Mouse (Mus musculus) lung, postnatal 36 days (tissue): ENCODE measurements at regions not wholly inside any gene's neighbourhood (a gene's known extent, or its start where the extent isn't known, plus 50 kb on each side); places are given as distances from the start of the nearest gene placed in this dataset.

ENCODE experiments used
- DNase-seq: peaks from one replicate; pipeline ENCODE4 v3.0.0; 2022; ENCODE audit warnings: mixed read lengths

- DNase-seq: no peak
Observed at GRCm38 (mm10) chr6:16064691-16065090, 344.2 kb downstream of the Mdfic start.

- no peak for DNase-seq
Observed at GRCm38 (mm10) chr6:16065121-16065520, 344.7 kb downstream of the Mdfic start.

GRCm38 (mm10) chr6:16076266-16076665 lies 355.8 kb downstream of the Mdfic start:
- no peak for DNase-seq

GRCm38 (mm10) chr6:16077195-16077810 lies 356.8 kb downstream of the Mdfic start:
- no peak for DNase-seq

- DNase-seq: no peak
Observed at GRCm38 (mm10) chr6:16077917-16078316, 357.5 kb downstream of the Mdfic start.

GRCm38 (mm10) chr6:16086952-16087537 lies 366.6 kb downstream of the Mdfic start:
- no peak for DNase-seq

- no peak for DNase-seq
Observed at GRCm38 (mm10) chr6:16098761-16099160, 378.3 kb downstream of the Mdfic start.

- no peak for DNase-seq
Observed at GRCm38 (mm10) chr6:16141009-16141408, 420.5 kb downstream of the Mdfic start.

- no peak for DNase-seq
Observed at GRCm38 (mm10) chr6:16144538-16144937, 424.1 kb downstream of the Mdfic start.

GRCm38 (mm10) chr6:16150535-16150934 lies 430.1 kb downstream of the Mdfic start:
- no peak for DNase-seq

GRCm38 (mm10) chr6:16151478-16151877 lies 431.0 kb downstream of the Mdfic start:
- no peak for DNase-seq

GRCm38 (mm10) chr6:16152691-16153090 lies 432.2 kb downstream of the Mdfic start:
- DNase-seq: peak; percentile 9

GRCm38 (mm10) chr6:16165012-16165411 lies 444.6 kb downstream of the Mdfic start:
- DNase-seq: no peak

- DNase-seq: no peak
Observed at GRCm38 (mm10) chr6:16171871-16172270, 451.4 kb downstream of the Mdfic start.

GRCm38 (mm10) chr6:16177313-16177712 lies 456.9 kb downstream of the Mdfic start:
- no peak for DNase-seq

GRCm38 (mm10) chr6:16187983-16188550 lies 467.6 kb downstream of the Mdfic start:
- no peak for DNase-seq

- no peak for DNase-seq
Observed at GRCm38 (mm10) chr6:16212975-16213374, 492.5 kb downstream of the Mdfic start.

GRCm38 (mm10) chr6:16213635-16214034 lies 493.2 kb downstream of the Mdfic start:
- no peak for DNase-seq

GRCm38 (mm10) chr6:16221002-16221627 lies 500.7 kb downstream of the Mdfic start:
- DNase-seq: peak; percentile 45
